Mouse (Mus musculus): ENCODE data around the gene Adcy4. TPM values are rescaled to one million over a fixed set of nuclear protein-coding genes. Genes with fewer than 3 reads are reported as not detected.

Gene Adcy4
- polyA plus RNA-seq, 3 experiments from 2014 or later = 0.29 TPM; not detected in 2

- ATAC-seq = no peak
Measured at GRCm38 (mm10) chr14:55747051-55747847, 36.6 kb downstream of the Adcy4 start.

- ATAC-seq = peak; percentile 4
Measured at GRCm38 (mm10) chr14:55745861-55746237, 38.0 kb downstream of the Adcy4 start.

- peak; percentile 65 for ATAC-seq
Measured at GRCm38 (mm10) chr14:55745180-55745860, 38.6 kb downstream of the Adcy4 start, which contains the start of the genes Dhrs1 and Nop9. Gene Dhrs1, minus strand, starts transcription at chr14:55745690. Gene Nop9, plus strand, starts transcription at chr14:55745693.

GRCm38 (mm10) chr14:55743711-55744110, 40.2 kb downstream of the Adcy4 start:
- ATAC-seq = peak; percentile 75

- ATAC-seq = no peak
Measured at GRCm38 (mm10) chr14:55737086-55737687, 46.7 kb downstream of the Adcy4 start.

- no peak for ATAC-seq
Measured at GRCm38 (mm10) chr14:55735758-55736157, 48.1 kb downstream of the Adcy4 start.

- no peak for ATAC-seq
Measured at GRCm38 (mm10) chr14:55735334-55735733, 48.6 kb downstream of the Adcy4 start.

- ATAC-seq = no peak
Measured at GRCm38 (mm10) chr14:55734869-55735268, 49.0 kb downstream of the Adcy4 start.

- no peak for ATAC-seq
Measured at GRCm38 (mm10) chr14:55733889-55734288, 50.0 kb downstream of the Adcy4 start.

GRCm38 (mm10) chr14:55730531-55731032, 53.3 kb downstream of the Adcy4 start:
- no peak for ATAC-seq

GRCm38 (mm10) chr14:55730116-55730515, 53.8 kb downstream of the Adcy4 start:
- ATAC-seq = no peak

- no peak for ATAC-seq
Measured at GRCm38 (mm10) chr14:55727889-55728685, 55.8 kb downstream of the Adcy4 start.

GRCm38 (mm10) chr14:55726261-55726660, 57.6 kb downstream of the Adcy4 start:
- ATAC-seq = no peak

- ATAC-seq = peak; percentile 85
Measured at GRCm38 (mm10) chr14:55724411-55724871, 59.5 kb downstream of the Adcy4 start.

- no peak for ATAC-seq
Measured at GRCm38 (mm10) chr14:55723433-55723832, 60.5 kb downstream of the Adcy4 start.

- ATAC-seq = no peak
Measured at GRCm38 (mm10) chr14:55722438-55722945, 61.4 kb downstream of the Adcy4 start.

- peak; percentile 60 for ATAC-seq
Measured at GRCm38 (mm10) chr14:55721700-55722437, 62.0 kb downstream of the Adcy4 start, which contains the start of gene Rabggta. Gene Rabggta, minus strand, starts transcription at chr14:55722263.

GRCm38 (mm10) chr14:55721076-55721475, 62.8 kb downstream of the Adcy4 start:
- ATAC-seq = no peak

GRCm38 (mm10) chr14:55720666-55721065, 63.2 kb downstream of the Adcy4 start:
- ATAC-seq = no peak

- ATAC-seq = no peak
Measured at GRCm38 (mm10) chr14:55719737-55720136, 64.2 kb downstream of the Adcy4 start.

Measured in inflammation-experienced regulatory T-cells, adult 6 months (primary cell).